Mouse (Mus musculus) G1E (cell line): ENCODE data around the gene Cnbp.

Source experiments
- CTCF ChIP-seq: IDR thresholded peaks from 2 replicates; pipeline ENCODE4 v1.5.1; 2012; ENCODE audit warnings: low read depth, low read length, inconsistent platforms, mixed read lengths
- GATA1 ChIP-seq: IDR thresholded peaks from 2 replicates; pipeline ENCODE4 v1.6.1; 2012; ENCODE audit warnings: borderline replicate concordance, low read length, inconsistent platforms, mixed read lengths
- TAL1 ChIP-seq: conservative IDR thresholded peaks from 2 replicates; pipeline ENCODE4 v1.6.1; 2012; ENCODE audit warnings: low read depth, low read length, inconsistent platforms, mixed read lengths

- TF ChIP-seq CTCF: no peak
- TF ChIP-seq TAL1: no peak
- no peak for TF ChIP-seq GATA1
These were observed 20.3 kb upstream of the Cnbp start for GRCm38 (mm10) chr6:87871240-87871639.
